Mouse (Mus musculus) olfactory bulb, adult 2 months (tissue): ENCODE data around the gene Slc32a1. TPM values are rescaled to one million over a fixed set of nuclear protein-coding genes. Genes with fewer than 3 reads are reported as not detected.

ENCODE experiments used
- H3K27ac ChIP-seq: fragments of 200-500 bp; 2 replicates; pipeline ENCODE4 v1.5.1; 2012; ENCODE audit warnings: low read depth, low read length; ENCODE audit not compliant: insufficient read depth
- H3K4me1 ChIP-seq: fragments of 200-500 bp; 2 replicates; pipeline ENCODE4 v1.6.1; 2012; ENCODE audit warnings: low read length; ENCODE audit not compliant: control insufficient read depth, insufficient read depth
- H3K4me3 ChIP-seq: fragments of 200-500 bp; 2 replicates; pipeline ENCODE4 v1.5.1; 2012; ENCODE audit warnings: mild to moderate bottlenecking, low read depth, low read length, moderate library complexity; ENCODE audit not compliant: insufficient read depth
- CTCF ChIP-seq: fragments of 200-500 bp; IDR thresholded peaks from 2 replicates; pipeline ENCODE4 v1.5.1; 2012; ENCODE audit warnings: low read depth, mild to moderate bottlenecking, low read length, moderate library complexity; ENCODE audit not compliant: insufficient read depth
- POLR2A ChIP-seq: fragments of 200-500 bp; IDR thresholded peaks from 2 replicates; pipeline ENCODE4 v1.6.1; 2012; ENCODE audit warnings: mild to moderate bottlenecking, low read depth, low read length, moderate library complexity; ENCODE audit not compliant: insufficient read depth
- WGBS: fragments of 180-500 bp; shearing (Covaris S2); methylation state at CpG from one replicate; pipeline ENCODE4 v1.1.7; 2018; 5-methylcytosine and 5-hydroxymethylcytosine counted together
- polyA plus RNA-seq: library from polyadenylated mRNA; stranded (reverse); fragments of >200 nt; gene quantifications from 2 replicates; pipeline ENCODE4 v1.2.4, GENCODE M21; 2012; ENCODE audit warnings: low replicate concordance; ENCODE audit not compliant: missing spikeins, insufficient read depth, insufficient read length

The Slc32a1 gene
- polyA plus RNA-seq, 1 experiment, result not detected

DNA sequence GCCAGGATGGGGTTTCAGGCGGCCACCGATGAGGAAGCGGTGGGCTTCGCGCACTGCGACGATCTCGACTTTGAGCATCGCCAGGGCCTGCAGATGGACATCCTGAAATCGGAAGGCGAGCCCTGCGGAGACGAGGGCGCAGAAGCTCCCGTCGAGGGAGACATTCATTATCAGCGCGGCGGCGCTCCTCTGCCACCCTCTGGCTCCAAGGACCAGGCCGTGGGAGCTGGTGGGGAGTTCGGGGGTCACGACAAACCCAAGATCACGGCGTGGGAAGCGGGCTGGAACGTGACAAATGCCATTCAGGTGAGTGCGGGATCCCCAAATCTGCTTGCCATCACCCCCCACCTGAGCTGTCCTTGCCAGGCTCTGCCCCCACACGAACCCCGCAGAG lies 756 bp downstream of the Slc32a1 start:
- WGBS, result 1% methylated on average over 30 of the region's 30 CpGs
- no peak for TF ChIP-seq POLR2A
- no peak for TF ChIP-seq CTCF
- H3K4me1 ChIP-seq, result peaks cover 29% of the 10 kb centered on the region
- H3K27ac ChIP-seq, result peak overlapping the region; percentile 98
- H3K4me3 ChIP-seq, result peak overlapping the region; percentile 96

- TF ChIP-seq CTCF (no peak), POLR2A (no peak)
- H3K4me3 ChIP-seq, result peak overlapping the region; percentile 96
- peak overlapping the region; percentile 98 for H3K27ac ChIP-seq
- 3% methylated on average over 30 of the region's 30 CpGs for WGBS
- H3K4me1 ChIP-seq, result peaks cover 30% of the 10 kb centered on the region
Measured at GRCm38 (mm10) chr2:158611726-158612670, 1.4 kb downstream of the Slc32a1 start.

DNA sequence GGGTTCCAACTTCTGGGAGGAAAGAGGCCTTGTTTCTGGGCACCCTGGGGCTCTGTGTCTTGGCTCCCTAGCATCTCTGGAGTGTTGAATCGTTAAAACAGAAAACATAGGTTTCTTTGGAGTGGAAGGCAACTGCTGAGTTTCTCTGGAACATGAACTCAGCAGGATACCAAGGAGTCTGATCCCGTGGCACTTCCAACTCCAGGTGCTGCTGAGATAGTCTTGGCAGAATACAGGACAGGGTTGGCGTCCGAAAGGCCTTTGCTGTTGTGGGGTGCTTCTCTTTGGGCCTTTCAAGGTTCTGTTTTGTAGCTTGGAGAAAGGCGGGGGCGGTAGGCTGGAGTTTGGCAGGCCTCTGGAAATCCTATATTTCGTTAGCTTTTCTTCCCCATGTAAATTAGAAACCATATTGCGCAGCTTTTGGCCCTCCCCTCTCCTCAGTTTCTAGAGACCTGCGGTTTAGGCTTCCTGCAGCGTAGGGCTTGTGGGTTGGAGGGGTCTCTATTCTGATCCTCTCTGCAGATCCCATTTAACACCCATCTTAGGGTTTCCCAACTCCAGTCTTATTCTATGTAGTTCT lies 2.2 kb downstream of the Slc32a1 start:
- WGBS, result 6% methylated on average over 10 of the region's 10 CpGs
- Histone ChIP-seq H3K4me1 (peaks cover 30% of the 10 kb centered on the region), H3K4me3 (peak overlapping the region; percentile 96), H3K27ac (peak overlapping the region; percentile 90)
- TF ChIP-seq CTCF (no peak), POLR2A (0 out of 2 replicates have a peak, but pooled peaks have one; percentile 10)

DNA sequence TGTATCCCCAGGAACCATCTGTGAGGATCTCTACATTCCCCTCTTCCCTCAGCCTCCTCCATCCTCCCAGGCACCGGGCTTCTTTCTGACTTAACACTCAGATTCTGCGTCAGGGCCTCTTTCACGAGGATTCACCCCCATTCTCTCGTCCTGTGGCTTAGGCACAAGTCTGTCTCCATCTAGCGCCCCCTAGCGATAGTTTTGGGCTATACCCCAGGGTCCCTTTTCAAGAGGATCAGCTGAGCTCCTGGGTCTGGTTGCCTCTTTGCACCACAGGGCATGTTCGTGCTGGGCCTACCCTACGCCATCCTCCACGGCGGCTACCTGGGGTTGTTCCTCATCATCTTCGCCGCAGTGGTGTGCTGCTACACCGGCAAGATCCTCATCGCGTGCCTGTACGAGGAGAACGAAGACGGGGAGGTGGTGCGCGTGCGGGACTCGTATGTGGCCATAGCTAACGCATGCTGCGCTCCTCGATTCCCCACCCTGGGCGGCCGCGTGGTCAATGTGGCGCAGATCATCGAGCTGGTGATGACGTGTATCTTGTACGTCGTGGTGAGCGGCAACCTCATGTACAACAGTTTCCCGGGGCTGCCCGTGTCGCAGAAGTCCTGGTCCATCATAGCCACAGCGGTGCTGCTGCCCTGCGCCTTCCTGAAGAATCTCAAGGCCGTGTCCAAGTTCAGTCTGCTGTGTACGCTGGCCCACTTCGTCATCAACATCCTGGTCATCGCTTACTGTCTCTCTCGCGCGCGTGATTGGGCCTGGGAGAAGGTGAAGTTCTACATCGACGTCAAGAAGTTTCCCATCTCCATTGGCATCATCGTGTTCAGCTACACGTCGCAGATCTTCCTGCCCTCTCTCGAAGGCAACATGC lies 3.2 kb downstream of the Slc32a1 start:
- WGBS, result 3% methylated on average over 53 of the region's 53 CpGs
- peak overlapping the region; percentile 96 for H3K4me3 ChIP-seq
- H3K4me1 ChIP-seq, result peaks cover 30% of the 10 kb centered on the region
- TF ChIP-seq POLR2A (no peak), CTCF (peak; percentile 52)
- peak overlapping the region; percentile 90 for H3K27ac ChIP-seq

- no peak for TF ChIP-seq CTCF
- H3K4me3 ChIP-seq, result peak overlapping the region; percentile 96
- 5% methylated on average over 47 of the region's 47 CpGs for WGBS
- peaks cover 30% of the 10 kb centered on the region for H3K4me1 ChIP-seq
- H3K27ac ChIP-seq, result peak overlapping the region; percentile 69
Measured at GRCm38 (mm10) chr2:158614418-158614955, 3.9 kb downstream of the Slc32a1 start.

- TF ChIP-seq CTCF, result no peak
- no peak for TF ChIP-seq POLR2A
- H3K27ac ChIP-seq, result peak overlapping the region; percentile 20; the same call in 1 of the 2 replicates
- 4% methylated on average over 24 of the region's 24 CpGs for WGBS
- peak overlapping the region; percentile 96 for H3K4me3 ChIP-seq
- H3K4me1 ChIP-seq, result peaks cover 30% of the 10 kb centered on the region
Measured at GRCm38 (mm10) chr2:158615161-158615680, 4.7 kb downstream of the Slc32a1 start.

GRCm38 (mm10) chr2:158615702-158616101 lies 5.1 kb downstream of the Slc32a1 start:
- TF ChIP-seq POLR2A (no peak), CTCF (no peak)
- WGBS, result 9% methylated on average over 13 of the region's 13 CpGs
- Histone ChIP-seq H3K4me1 (peaks cover 30% of the 10 kb centered on the region), H3K27ac (peak overlapping the region; percentile 76), H3K4me3 (peak overlapping the region; percentile 96)

DNA sequence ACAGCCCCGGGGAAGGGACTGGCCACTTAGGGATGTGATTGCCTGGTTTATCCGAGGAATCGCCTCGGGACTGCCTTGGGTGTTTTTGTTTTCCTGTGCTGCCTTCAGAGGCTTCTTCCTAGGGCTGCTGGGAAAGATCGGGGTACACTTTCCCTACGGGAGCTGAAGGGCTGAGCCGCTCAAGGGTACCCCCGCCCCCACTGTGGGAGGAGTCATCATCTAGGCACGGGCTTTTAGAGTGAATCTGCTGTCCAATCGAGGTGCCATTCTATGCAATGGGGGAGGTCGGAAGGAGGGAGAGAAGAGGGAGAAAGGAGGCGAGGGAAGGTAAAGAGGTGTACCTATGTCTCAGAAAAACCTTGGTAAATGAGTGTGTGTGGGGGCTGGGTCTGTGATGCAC lies 5.7 kb downstream of the Slc32a1 start:
- Histone ChIP-seq H3K4me3 (peak overlapping the region; percentile 96), H3K27ac (peak overlapping the region; percentile 76), H3K4me1 (peaks cover 30% of the 10 kb centered on the region)
- 1% methylated on average over 12 of the region's 12 CpGs for WGBS
- TF ChIP-seq POLR2A, result no peak
- TF ChIP-seq CTCF, result 0 out of 2 replicates have a peak, but pooled peaks have one; percentile 5
